Mouse (Mus musculus) bone marrow macrophage, adult 2 months (primary cell): Measurements from ENCODE around the gene Klf9.

ENCODE experiments used
- CTCF ChIP-seq: IDR thresholded peaks from 2 replicates; pipeline ENCODE4 v1.5.1; 2012; ENCODE audit warnings: low read depth, mild to moderate bottlenecking, low read length, moderate library complexity
- POLR2A ChIP-seq: IDR thresholded peaks from 2 replicates; pipeline ENCODE4 v1.6.1; 2012; ENCODE audit warnings: mild to moderate bottlenecking, low read depth, low read length, borderline replicate concordance

- TF ChIP-seq CTCF = no peak
- no peak for TF ChIP-seq POLR2A
Observed at GRCm38 (mm10) chr19:23214326-23214725, 73.3 kb downstream of the Klf9 start.
